Mouse (Mus musculus) liver, embryonic 13.5 days (tissue): Measurements from ENCODE around the gene Snx25. TPM values are rescaled to one million over a fixed set of nuclear protein-coding genes. Genes with fewer than 3 reads are reported as not detected.

Experiments
- ATAC-seq: fragments of 200-750 bp; cut with Nextera tagmentation; 2 replicates; pipeline ENCODE4 v1.8.0; 2017; ENCODE audit warnings: low read depth, mild to moderate bottlenecking, moderate number of reproducible peaks, moderate library complexity
- DNase-seq: peaks from one replicate; pipeline ENCODE4 v3.0.0; 2022
- H3K27ac ChIP-seq: fragments of 300-500 bp; sonication (generic); 2 replicates; pipeline ENCODE4 v1.5.1; 2015; ENCODE audit warnings: moderate library complexity, mild to moderate bottlenecking, inconsistent platforms
- H3K27me3 ChIP-seq: fragments of 300-500 bp; sonication (generic); 2 replicates; pipeline ENCODE4 v1.6.1; 2015; ENCODE audit warnings: mild to moderate bottlenecking, inconsistent platforms
- H3K36me3 ChIP-seq: fragments of 300-500 bp; sonication (generic); 2 replicates; pipeline ENCODE4 v1.6.1; 2015; ENCODE audit warnings: mild to moderate bottlenecking, inconsistent platforms
- H3K4me1 ChIP-seq: fragments of 300-500 bp; sonication (generic); replicated peaks from 2 replicates; pipeline ENCODE4 v1.6.1; 2015; ENCODE audit warnings: inconsistent platforms
- H3K4me2 ChIP-seq: fragments of 300-500 bp; sonication (generic); 2 replicates; pipeline ENCODE4 v1.6.1; 2015; ENCODE audit warnings: inconsistent platforms, mild to moderate bottlenecking, moderate library complexity
- H3K4me3 ChIP-seq: fragments of 300-500 bp; sonication (generic); replicated peaks from 2 replicates; pipeline ENCODE4 v1.5.1; 2015; ENCODE audit warnings: mild to moderate bottlenecking, inconsistent platforms
- H3K9ac ChIP-seq: fragments of 300-500 bp; sonication (generic); 2 replicates; pipeline ENCODE4 v1.6.1; 2015; ENCODE audit warnings: mild to moderate bottlenecking, inconsistent platforms
- H3K9me3 ChIP-seq: fragments of 300-500 bp; sonication (generic); replicated peaks from 2 replicates; pipeline ENCODE4 v1.6.1; 2016; ENCODE audit warnings: inconsistent platforms
- WGBS: fragments of 180-500 bp; shearing (Covaris S2); methylation state at CpG from one replicate; pipeline ENCODE4 v1.1.7; 2015; ENCODE audit not compliant: insufficient replicate concordance; 5-methylcytosine and 5-hydroxymethylcytosine counted together
- polyA plus RNA-seq: library from polyadenylated mRNA; unstranded; fragments of >200 nt; fragmentation: Nextera tagmentation; extraction: Ambion mirVana; gene quantifications from 2 replicates; pipeline ENCODE4 v1.2.1, GENCODE M21; 2015

Snx25 gene
- 3.7 and 4.4 TPM in 2 replicates for polyA plus RNA-seq

- Histone ChIP-seq H3K36me3 (no peaks in the 10 kb centered on the region), H3K4me1 (peaks cover 27% of the 10 kb centered on the region), H3K27ac (peak within 1 kb of the TSS; percentile 18; the same call in 1 of the 2 replicates), H3K27me3 (peaks cover 21% of the 10 kb centered on the region; the same call in 1 of the 2 replicates), H3K9ac (peak within 1 kb of the TSS; percentile 87), H3K4me2 (peak within 1 kb of the TSS; percentile 99), H3K4me3 (peak within 1 kb of the TSS; percentile 82), H3K9me3 (no peaks in the 10 kb centered on the region)
- ATAC-seq (peak; percentile 86), DNase-seq (peak; percentile 76)
- WGBS, result 3% methylated on average over 77 of the region's 103 CpGs
Observed at GRCm38 (mm10) chr8:46152064-46153031, at the start of gene Snx25. Gene Snx25 (minus strand): TSS chr8:46152159.

- Histone ChIP-seq H3K36me3 (peaks cover 16% of the 10 kb centered on the region; the same call in 1 of the 2 replicates), H3K27ac (no peak overlapping the region), H3K4me2 (no peak overlapping the region), H3K27me3 (no peaks in the 10 kb centered on the region), H3K4me1 (no peaks in the 10 kb centered on the region), H3K4me3 (no peak overlapping the region), H3K9ac (no peak overlapping the region), H3K9me3 (no peaks in the 10 kb centered on the region)
- ATAC-seq (no peak), DNase-seq (no peak)
- WGBS, result 82% methylated on average over 5 of the region's 5 CpGs
Observed at GRCm38 (mm10) chr8:46197673-46198072, 45.7 kb upstream of the Snx25 start.

- WGBS, result 78% methylated on average over 3 of the region's 3 CpGs
- no peak overlapping the region for H3K27ac ChIP-seq
- DNase-seq, result no peak
Observed at GRCm38 (mm10) chr8:46196877-46197276, 44.9 kb upstream of the Snx25 start.

GRCm38 (mm10) chr8:46193100-46193499 lies 41.1 kb upstream of the Snx25 start:
- Histone ChIP-seq H3K36me3 (peaks cover 23% of the 10 kb centered on the region), H3K9ac (no peak overlapping the region), H3K27me3 (no peaks in the 10 kb centered on the region), H3K4me1 (no peaks in the 10 kb centered on the region), H3K4me3 (no peak overlapping the region), H3K4me2 (no peak overlapping the region), H3K9me3 (no peaks in the 10 kb centered on the region), H3K27ac (no peak overlapping the region)
- DNase-seq (no peak), ATAC-seq (no peak)
- 76% methylated on average over 8 of the region's 8 CpGs for WGBS

More at GRCm38 (mm10) chr8:46196877-46197276, 44.9 kb upstream of the Snx25 start:
- Histone ChIP-seq H3K9ac (no peak overlapping the region), H3K27me3 (no peaks in the 10 kb centered on the region), H3K4me1 (no peaks in the 10 kb centered on the region), H3K4me3 (no peak overlapping the region), H3K9me3 (no peaks in the 10 kb centered on the region), H3K4me2 (no peak overlapping the region), H3K36me3 (peaks cover 22% of the 10 kb centered on the region)
- no peak for ATAC-seq

GRCm38 (mm10) chr8:46185361-46185760 lies 33.4 kb upstream of the Snx25 start:
- no peaks in the 10 kb centered on the region for H3K9me3 ChIP-seq
- no peak overlapping the region for H3K4me2 ChIP-seq
- ATAC-seq, result no peak
- H3K27me3 ChIP-seq, result no peaks in the 10 kb centered on the region
- no peak overlapping the region for H3K9ac ChIP-seq
- peaks cover 13% of the 10 kb centered on the region for H3K36me3 ChIP-seq
- no peak overlapping the region for H3K27ac ChIP-seq
- H3K4me3 ChIP-seq, result no peak overlapping the region
- no peaks in the 10 kb centered on the region for H3K4me1 ChIP-seq
- DNase-seq, result no peak
- 14% methylated on average over 2 of the region's 2 CpGs for WGBS

- no peak overlapping the region for H3K4me3 ChIP-seq
- DNase-seq (no peak), ATAC-seq (no peak)
- H3K4me2 ChIP-seq, result no peak overlapping the region
- no peaks in the 10 kb centered on the region for H3K9me3 ChIP-seq
- H3K27ac ChIP-seq, result no peak overlapping the region
- WGBS, result 88% methylated on average over 7 of the region's 7 CpGs
- no peak overlapping the region for H3K9ac ChIP-seq
- H3K36me3 ChIP-seq, result peaks cover 18% of the 10 kb centered on the region
- no peaks in the 10 kb centered on the region for H3K27me3 ChIP-seq
- no peaks in the 10 kb centered on the region for H3K4me1 ChIP-seq
Observed at GRCm38 (mm10) chr8:46180136-46180535, 28.2 kb upstream of the Snx25 start.

GRCm38 (mm10) chr8:46173651-46174050 lies 21.7 kb upstream of the Snx25 start:
- Histone ChIP-seq H3K27me3 (no peaks in the 10 kb centered on the region), H3K4me1 (peaks cover 9% of the 10 kb centered on the region), H3K4me3 (no peak overlapping the region), H3K9ac (no peak overlapping the region), H3K9me3 (no peaks in the 10 kb centered on the region), H3K4me2 (no peak overlapping the region), H3K27ac (no peak overlapping the region), H3K36me3 (peaks cover 20% of the 10 kb centered on the region)
- ATAC-seq (peak; percentile 41; the same call in 1 of the 2 replicates), DNase-seq (no peak)
- WGBS, result 29% methylated on average over 2 of the region's 2 CpGs

- no peak for ATAC-seq
- WGBS, result under 1% methylated on average over 17 of the region's 25 CpGs
- no peaks in the 10 kb centered on the region for H3K9me3 ChIP-seq
Observed at GRCm38 (mm10) chr8:46163870-46164190, 11.9 kb upstream of the Snx25 start.

GRCm38 (mm10) chr8:46162953-46163869 lies 11.3 kb upstream of the Snx25 start:
- no peaks in the 10 kb centered on the region for H3K36me3 ChIP-seq
- peak; percentile 99 for ATAC-seq
- H3K4me2 ChIP-seq, result peak overlapping the region; percentile 87
- peak overlapping the region; percentile 85 for H3K27ac ChIP-seq
- no peaks in the 10 kb centered on the region for H3K9me3 ChIP-seq
- DNase-seq, result peak; percentile 94
- no peaks in the 10 kb centered on the region for H3K27me3 ChIP-seq
- H3K9ac ChIP-seq, result peak overlapping the region; percentile 91
- 1% methylated on average over 77 of the region's 77 CpGs for WGBS
- peaks cover 25% of the 10 kb centered on the region for H3K4me1 ChIP-seq
- H3K4me3 ChIP-seq, result peak overlapping the region; percentile 80

More at GRCm38 (mm10) chr8:46163870-46164190, 11.9 kb upstream of the Snx25 start:
- Histone ChIP-seq H3K9ac (peak overlapping the region; percentile 91), H3K4me1 (peaks cover 25% of the 10 kb centered on the region), H3K27me3 (no peaks in the 10 kb centered on the region), H3K36me3 (no peaks in the 10 kb centered on the region), H3K4me2 (peak overlapping the region; percentile 87), H3K27ac (peak overlapping the region; percentile 85), H3K4me3 (peak overlapping the region; percentile 80)
- DNase-seq, result no peak

- Histone ChIP-seq H3K4me2 (peak overlapping the region; percentile 99), H3K27ac (no peak overlapping the region), H3K27me3 (peaks cover 21% of the 10 kb centered on the region; the same call in 1 of the 2 replicates), H3K9me3 (no peaks in the 10 kb centered on the region), H3K4me3 (peak overlapping the region; percentile 82), H3K4me1 (peaks cover 24% of the 10 kb centered on the region), H3K9ac (peak overlapping the region; percentile 87), H3K36me3 (no peaks in the 10 kb centered on the region)
- 39% methylated on average over 2 of the region's 2 CpGs for WGBS
- DNase-seq (no peak), ATAC-seq (no peak)
Observed at GRCm38 (mm10) chr8:46153042-46153441, 1.1 kb upstream of the Snx25 start.
